Mouse (Mus musculus) liver, embryonic 16.5 days (tissue): ENCODE measurements at regions not wholly inside any gene's neighbourhood (a gene's known extent, or its start where the extent isn't known, plus 50 kb on each side); places are given as distances from the start of the nearest gene placed in this dataset.

Experiments used
- ATAC-seq: fragments of 200-750 bp; cut with Nextera tagmentation; 2 replicates; pipeline ENCODE4 v1.8.0; 2017; ENCODE audit warnings: low read depth, mild to moderate bottlenecking, moderate number of reproducible peaks, moderate library complexity
- H3K27ac ChIP-seq: fragments of 300-500 bp; sonication (generic); 2 replicates; pipeline ENCODE4 v1.5.1; 2014; ENCODE audit warnings: mild to moderate bottlenecking, low read length
- H3K27me3 ChIP-seq: fragments of 300-500 bp; sonication (generic); 2 replicates; pipeline ENCODE4 v1.6.1; 2014; ENCODE audit warnings: low read depth, low read length, mixed read lengths; ENCODE audit not compliant: control insufficient read depth, insufficient read depth
- H3K36me3 ChIP-seq: fragments of 300-500 bp; sonication (generic); 2 replicates; pipeline ENCODE4 v1.6.1; 2014; ENCODE audit warnings: mild to moderate bottlenecking; ENCODE audit not compliant: control insufficient read depth, insufficient read depth
- H3K4me1 ChIP-seq: fragments of 300-500 bp; sonication (generic); 2 replicates; pipeline ENCODE4 v1.6.1; 2014; ENCODE audit warnings: low read depth, low read length, mixed read lengths; ENCODE audit not compliant: control insufficient read depth
- H3K4me2 ChIP-seq: fragments of 300-500 bp; sonication (generic); 2 replicates; pipeline ENCODE4 v1.6.1; 2014; ENCODE audit warnings: low read depth, low read length, mixed read lengths
- H3K4me3 ChIP-seq: fragments of 300-500 bp; sonication (generic); 2 replicates; pipeline ENCODE4 v1.5.1; 2014; ENCODE audit warnings: low read depth, mild to moderate bottlenecking, low read length
- H3K9ac ChIP-seq: fragments of 300-500 bp; sonication (generic); 2 replicates; pipeline ENCODE4 v1.6.1; 2014; ENCODE audit warnings: low read depth, low read length
- H3K9me3 ChIP-seq: fragments of 300-500 bp; sonication (generic); replicated peaks from 2 replicates; pipeline ENCODE4 v1.6.1; 2016; ENCODE audit warnings: low read length; ENCODE audit not compliant: control insufficient read depth
- WGBS: fragments of 180-500 bp; shearing (Covaris S2); extraction: QIAGEN DNeasy Blood & Tissue Kit; methylation state at CpG from one replicate; pipeline ENCODE4 v1.1.7; 2014; ENCODE audit not compliant: insufficient replicate concordance; 5-methylcytosine and 5-hydroxymethylcytosine counted together

- Histone ChIP-seq H3K36me3 (no peaks in the 10 kb centered on the region), H3K4me2 (no peak overlapping the region), H3K27me3 (no peaks in the 10 kb centered on the region), H3K27ac (no peak overlapping the region), H3K9me3 (no peaks in the 10 kb centered on the region), H3K4me1 (no peaks in the 10 kb centered on the region), H3K9ac (no peak overlapping the region), H3K4me3 (no peak overlapping the region)
- 78% methylated on average over 10 of the region's 10 CpGs for WGBS
- no peak for ATAC-seq
Observed at GRCm38 (mm10) chr17:87559641-87560040, 76.1 kb upstream of the Epcam start.

- Histone ChIP-seq H3K4me2 (no peak overlapping the region), H3K9me3 (no peaks in the 10 kb centered on the region), H3K9ac (no peak overlapping the region), H3K27me3 (no peaks in the 10 kb centered on the region), H3K27ac (no peak overlapping the region), H3K4me3 (no peak overlapping the region), H3K36me3 (no peaks in the 10 kb centered on the region), H3K4me1 (no peaks in the 10 kb centered on the region)
- 48% methylated on average over 7 of the region's 7 CpGs for WGBS
- no peak for ATAC-seq
Observed at GRCm38 (mm10) chr17:87560923-87561322, 74.9 kb upstream of the Epcam start.

GRCm38 (mm10) chr17:87563375-87563774 lies 72.4 kb upstream of the Epcam start:
- no peak for ATAC-seq

GRCm38 (mm10) chr17:87565631-87566030 lies 70.1 kb upstream of the Epcam start:
- no peak overlapping the region for H3K4me3 ChIP-seq
- no peaks in the 10 kb centered on the region for H3K36me3 ChIP-seq
- no peaks in the 10 kb centered on the region for H3K4me1 ChIP-seq
- H3K4me2 ChIP-seq: no peak overlapping the region
- WGBS: 54% methylated on average over 4 of the region's 4 CpGs
- no peak overlapping the region for H3K27ac ChIP-seq
- no peaks in the 10 kb centered on the region for H3K9me3 ChIP-seq
- no peaks in the 10 kb centered on the region for H3K27me3 ChIP-seq
- no peak for ATAC-seq
- no peak overlapping the region for H3K9ac ChIP-seq

More at GRCm38 (mm10) chr17:87563375-87563774, 72.4 kb upstream of the Epcam start:
- no peak overlapping the region for H3K4me2 ChIP-seq
- no peaks in the 10 kb centered on the region for H3K36me3 ChIP-seq
- no peak overlapping the region for H3K9ac ChIP-seq
- no peaks in the 10 kb centered on the region for H3K27me3 ChIP-seq
- no peaks in the 10 kb centered on the region for H3K4me1 ChIP-seq
- 65% methylated on average over 5 of the region's 5 CpGs for WGBS
- H3K4me3 ChIP-seq: no peak overlapping the region
- no peaks in the 10 kb centered on the region for H3K9me3 ChIP-seq
- H3K27ac ChIP-seq: no peak overlapping the region

- no peak overlapping the region for H3K4me2 ChIP-seq
- WGBS: 86% methylated on average over 3 of the region's 3 CpGs
- H3K27ac ChIP-seq: no peak overlapping the region
Observed at GRCm38 (mm10) chr17:87566296-87566695, 69.5 kb upstream of the Epcam start.

GRCm38 (mm10) chr17:87566996-87567395 lies 68.8 kb upstream of the Epcam start:
- no peak overlapping the region; the same call in 1 of the 2 replicates for H3K4me2 ChIP-seq
- H3K9ac ChIP-seq: no peak overlapping the region
- no peak overlapping the region for H3K4me3 ChIP-seq
- no peaks in the 10 kb centered on the region for H3K27me3 ChIP-seq
- H3K4me1 ChIP-seq: peaks cover 7% of the 10 kb centered on the region
- no peaks in the 10 kb centered on the region for H3K9me3 ChIP-seq
- WGBS: 42% methylated on average over 9 of the region's 9 CpGs
- no peaks in the 10 kb centered on the region for H3K36me3 ChIP-seq
- H3K27ac ChIP-seq: no peak overlapping the region
- no peak for ATAC-seq

More at GRCm38 (mm10) chr17:87566296-87566695, 69.5 kb upstream of the Epcam start:
- no peaks in the 10 kb centered on the region for H3K27me3 ChIP-seq
- no peaks in the 10 kb centered on the region for H3K36me3 ChIP-seq
- H3K4me1 ChIP-seq: peaks cover 5% of the 10 kb centered on the region
- H3K9me3 ChIP-seq: no peaks in the 10 kb centered on the region
- H3K9ac ChIP-seq: no peak overlapping the region
- no peak for ATAC-seq
- no peak overlapping the region for H3K4me3 ChIP-seq

- H3K36me3 ChIP-seq: no peaks in the 10 kb centered on the region
- 30% methylated on average over 2 of the region's 2 CpGs for WGBS
- H3K9ac ChIP-seq: no peak overlapping the region
- H3K27ac ChIP-seq: no peak overlapping the region
- H3K4me2 ChIP-seq: no peak overlapping the region
- H3K27me3 ChIP-seq: no peaks in the 10 kb centered on the region
- ATAC-seq: no peak
- peaks cover 7% of the 10 kb centered on the region for H3K4me1 ChIP-seq
- no peak overlapping the region for H3K4me3 ChIP-seq
- no peaks in the 10 kb centered on the region for H3K9me3 ChIP-seq
Observed at GRCm38 (mm10) chr17:87567475-87567874, 68.3 kb upstream of the Epcam start.

GRCm38 (mm10) chr17:87569981-87570380 lies 65.8 kb upstream of the Epcam start:
- Histone ChIP-seq H3K4me2 (no peak overlapping the region), H3K9me3 (no peaks in the 10 kb centered on the region), H3K36me3 (no peaks in the 10 kb centered on the region), H3K9ac (no peak overlapping the region), H3K27ac (no peak overlapping the region), H3K4me1 (peaks cover 7% of the 10 kb centered on the region), H3K4me3 (no peak overlapping the region), H3K27me3 (no peaks in the 10 kb centered on the region)
- WGBS: 69% methylated on average over 9 of the region's 9 CpGs
- ATAC-seq: no peak

GRCm38 (mm10) chr17:87570676-87571344 lies 65.0 kb upstream of the Epcam start:
- Histone ChIP-seq H3K4me2 (peak overlapping the region; percentile 39), H3K36me3 (no peaks in the 10 kb centered on the region), H3K4me1 (peaks cover 7% of the 10 kb centered on the region), H3K4me3 (no peak overlapping the region), H3K9me3 (no peaks in the 10 kb centered on the region), H3K27me3 (no peaks in the 10 kb centered on the region), H3K27ac (no peak overlapping the region), H3K9ac (no peak overlapping the region)
- ATAC-seq: no peak
- WGBS: 52% methylated on average over 18 of the region's 18 CpGs
